Mouse (Mus musculus) embryo, embryonic 9.5 days (tissue): Measurements from ENCODE around the gene Supt4a.

Source experiments
- DNase-seq: peaks from one replicate; pipeline ENCODE4 v3.0.0-alpha.2; 2017; ENCODE audit errors: extremely low spot score

The Supt4a gene

GRCm38 (mm10) chr11:87751491-87751966 is 14.2 kb downstream of the Supt4a start:
- DNase-seq: no peak

DNA sequence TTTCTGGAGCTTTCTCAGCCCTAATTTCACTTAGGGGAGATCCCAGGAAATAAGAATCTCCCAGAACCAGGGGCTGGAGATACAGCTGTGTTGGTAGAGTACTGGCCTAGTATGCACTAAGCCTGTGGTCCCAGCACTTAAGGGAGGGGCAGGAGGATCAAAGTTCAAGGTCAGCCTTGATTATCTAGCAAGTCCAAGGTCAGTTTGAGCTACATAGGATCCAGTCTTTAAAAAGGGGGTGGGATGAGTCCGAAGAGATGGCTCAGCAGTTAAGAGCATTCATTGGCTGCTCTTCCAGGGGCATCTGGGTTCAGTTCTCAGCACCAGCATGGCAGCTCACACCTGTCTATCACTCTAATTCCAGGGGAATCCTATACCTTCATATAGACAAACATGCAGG is 15.0 kb downstream of the Supt4a start:
- no peak for DNase-seq

DNA sequence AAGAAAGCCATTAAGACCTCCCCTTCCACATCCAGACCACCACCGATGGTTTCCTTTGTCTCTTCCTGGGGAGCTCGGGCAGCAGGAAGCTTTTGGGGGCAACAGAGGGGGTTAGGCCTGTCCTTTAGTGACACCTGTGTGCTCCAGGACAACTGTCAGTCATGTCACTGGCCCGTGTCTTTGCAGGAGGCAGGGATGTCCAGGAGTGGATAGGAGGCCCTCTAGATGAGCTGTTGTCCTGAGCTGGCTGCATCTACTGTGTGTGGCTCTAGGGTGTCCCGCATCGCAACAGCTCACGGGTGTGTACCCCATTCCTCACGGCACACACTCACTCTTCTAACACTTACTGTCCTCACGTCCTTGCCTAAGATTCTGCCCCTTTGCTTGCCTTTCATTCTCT is 15.9 kb downstream of the Supt4a start:
- no peak for DNase-seq

DNA sequence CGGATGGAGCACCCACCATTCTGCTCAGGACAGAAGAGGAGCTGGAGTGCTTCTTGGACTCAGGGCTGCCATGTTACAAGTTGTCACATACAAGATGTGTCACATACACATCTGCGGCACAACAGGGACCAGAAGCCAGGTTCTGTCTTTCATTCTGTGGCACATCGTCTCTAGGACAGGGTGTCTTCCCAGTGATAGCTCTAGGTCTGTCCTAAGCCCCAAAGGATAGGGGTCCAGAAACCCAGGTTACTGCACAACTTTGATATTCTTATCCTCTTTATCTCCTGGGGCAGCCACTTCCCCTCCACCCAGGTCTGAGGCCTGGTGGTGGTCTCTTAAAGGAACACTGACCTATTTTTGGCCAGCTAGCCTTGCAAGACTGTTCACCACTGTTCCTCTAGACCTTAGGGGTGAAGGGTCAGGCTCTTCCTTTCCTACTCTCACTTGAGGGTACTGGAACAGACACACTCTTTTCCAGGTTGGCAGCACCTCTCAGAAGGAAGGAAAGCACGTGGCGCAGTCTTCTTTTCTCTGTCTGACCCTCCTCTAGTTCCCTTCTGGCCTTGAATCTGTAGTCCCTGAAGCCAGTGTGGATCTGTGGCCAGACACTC is 16.6 kb downstream of the Supt4a start:
- no peak for DNase-seq

DNA sequence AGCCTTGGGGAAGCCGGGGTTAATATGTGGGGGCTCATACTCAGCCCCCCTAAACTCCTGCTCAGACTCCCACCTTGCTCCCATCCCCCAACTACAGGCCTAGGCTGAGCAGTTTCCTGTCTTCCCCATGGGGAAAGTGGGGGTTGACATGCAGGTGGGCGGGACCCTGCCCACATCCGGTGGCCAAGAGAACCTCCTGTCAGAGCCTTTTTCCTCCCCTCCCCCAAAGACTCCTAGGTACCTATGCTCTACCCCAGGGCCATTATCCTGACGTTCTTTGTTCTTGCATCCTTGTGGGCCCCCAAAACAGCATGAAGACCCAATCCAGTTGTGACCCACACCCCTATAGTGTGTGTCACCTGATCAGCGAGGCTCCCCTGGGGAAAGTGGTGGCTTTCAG is 17.3 kb downstream of the Supt4a start:
- DNase-seq: no peak

DNA sequence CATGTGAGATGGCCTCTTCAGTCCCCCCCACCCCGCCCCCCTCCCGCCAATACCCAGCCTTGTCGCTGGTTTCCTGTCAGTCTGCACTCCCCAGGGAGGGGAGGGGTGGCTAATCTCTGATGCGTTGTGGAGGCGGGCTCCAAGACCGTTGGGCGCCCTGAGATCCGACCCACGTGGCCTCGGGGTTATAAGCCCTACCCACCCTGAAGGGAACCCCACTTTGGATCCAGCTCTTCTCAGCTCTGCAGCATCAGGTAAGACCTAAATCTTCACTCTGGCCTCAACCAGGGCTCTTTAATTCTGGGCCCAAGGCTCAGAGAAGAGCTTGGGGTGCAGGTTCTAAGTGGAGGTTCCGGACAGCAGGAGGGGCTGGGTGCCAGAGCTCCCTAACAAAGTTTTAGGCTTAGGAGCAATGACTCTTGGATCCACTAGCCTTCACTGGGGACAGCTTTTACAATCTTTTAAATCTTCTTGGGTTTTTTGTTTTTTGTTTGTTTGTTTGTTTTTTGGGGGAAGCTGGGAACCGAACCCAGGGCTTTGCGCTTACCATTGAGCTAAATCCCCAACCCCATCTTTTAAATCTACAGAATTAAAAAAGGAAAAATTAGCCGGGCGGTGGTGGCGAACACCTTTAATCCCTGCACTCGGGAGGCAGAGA is 18.1 kb downstream of the Supt4a start:
- no peak for DNase-seq

DNA sequence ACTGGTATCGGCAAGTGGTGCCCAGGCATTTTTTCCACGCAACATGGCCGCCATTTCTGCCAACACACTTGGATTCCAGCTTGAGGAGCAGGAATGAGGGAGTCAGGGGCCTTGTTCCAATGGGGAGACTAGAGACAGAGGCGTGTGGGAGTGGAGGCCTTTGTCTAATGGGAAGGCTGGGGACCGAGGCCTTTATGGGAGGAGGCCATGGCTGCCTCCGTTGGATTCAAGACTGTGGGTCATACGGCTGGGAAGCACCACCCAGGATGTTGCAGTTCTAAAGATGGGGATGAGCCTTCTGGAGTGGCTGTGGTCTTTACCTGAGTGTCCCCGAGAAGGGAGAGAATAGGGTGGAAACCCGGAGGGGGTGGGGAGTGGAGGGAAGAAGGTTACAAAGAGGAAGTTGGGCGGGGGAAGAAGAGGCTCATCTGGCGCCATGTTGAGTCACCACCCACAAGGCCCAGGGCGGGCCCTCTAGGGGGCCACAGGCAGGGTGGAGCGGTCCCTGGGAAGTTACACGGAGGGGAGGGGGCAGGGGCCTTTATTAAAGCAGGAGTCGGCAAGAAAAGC is 19.0 kb downstream of the Supt4a start:
- no peak for DNase-seq

GRCm38 (mm10) chr11:87757001-87757954 is 19.9 kb downstream of the Supt4a start:
- no peak for DNase-seq

DNA sequence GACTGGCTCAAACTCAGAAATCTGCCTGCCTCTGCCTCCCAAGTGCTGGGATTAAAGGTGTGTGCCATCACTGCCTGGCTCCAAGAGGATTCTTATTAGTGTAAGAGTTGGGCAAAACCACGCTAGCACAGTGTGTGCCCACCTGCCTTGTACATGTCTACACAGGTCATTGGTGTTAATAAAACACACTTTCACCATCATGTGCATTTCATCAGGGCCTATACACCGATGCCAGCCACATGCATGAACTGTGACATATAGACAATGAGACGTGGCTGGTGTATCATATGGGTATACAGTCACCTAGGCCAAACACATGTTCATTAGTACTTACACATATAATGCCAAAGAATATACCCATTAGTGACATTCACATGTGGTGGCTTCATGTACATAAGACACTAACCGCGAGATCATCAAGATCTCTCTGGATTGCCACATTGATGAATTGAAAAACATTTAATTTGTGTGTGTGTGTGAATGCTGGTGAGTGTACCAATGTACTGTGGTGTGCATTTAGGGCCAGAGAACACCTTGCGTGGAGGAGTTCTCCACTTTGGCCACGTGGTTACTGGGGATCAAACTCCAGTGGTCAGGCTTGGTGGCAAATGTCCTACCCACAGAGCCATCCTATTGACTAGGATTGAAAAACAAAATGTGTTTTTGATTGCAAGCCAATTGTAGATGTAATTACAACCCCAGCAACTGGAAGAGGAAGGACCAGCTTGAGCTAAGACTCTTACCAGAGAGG is 21.0 kb downstream of the Supt4a start:
- no peak for DNase-seq

DNA sequence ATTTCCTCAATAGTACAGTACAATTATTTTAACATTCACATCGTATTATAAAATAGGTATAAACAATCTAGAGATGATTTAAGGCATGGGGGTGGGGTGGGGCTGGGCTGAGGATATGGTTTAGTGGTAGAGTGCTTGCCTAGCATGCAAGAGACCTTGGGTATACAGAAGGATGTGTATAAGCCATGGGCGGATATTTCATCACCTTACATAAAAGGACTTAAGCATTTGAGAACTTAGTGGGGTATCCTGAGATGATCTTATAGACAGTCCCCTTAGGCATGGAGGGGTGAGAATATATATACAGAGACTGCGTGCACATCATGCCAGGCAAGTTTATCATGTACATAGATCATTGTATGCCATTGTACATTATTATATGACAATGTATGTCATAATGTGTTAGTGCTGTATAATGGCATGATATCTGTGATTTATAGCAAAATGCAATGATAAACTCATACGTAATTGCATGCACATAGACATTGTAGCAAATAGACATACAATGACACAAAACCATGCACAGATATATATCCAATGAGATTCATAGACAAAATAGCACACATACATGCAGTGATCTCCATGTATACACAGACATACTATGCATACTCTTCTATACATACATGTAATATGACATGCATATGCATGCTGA is 21.7 kb downstream of the Supt4a start:
- DNase-seq: no peak

DNA sequence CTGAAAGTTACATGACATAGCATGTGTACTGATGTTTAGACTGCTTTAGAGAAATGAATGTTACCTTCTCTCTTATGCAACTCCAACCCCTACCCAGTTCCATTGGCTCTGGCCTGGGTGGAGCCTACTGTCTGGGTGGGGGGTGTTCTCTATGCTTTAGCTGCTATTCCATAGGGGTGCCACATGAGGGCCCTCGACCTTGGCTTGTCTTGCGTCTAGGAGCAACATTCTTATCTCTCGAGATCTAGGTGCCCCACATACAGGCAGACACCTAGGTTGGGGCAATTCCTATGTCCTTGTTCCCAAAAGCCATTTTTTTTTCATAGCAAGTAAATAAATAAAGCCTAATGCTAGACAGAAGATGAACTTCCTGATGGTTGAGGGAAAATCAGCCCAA is 22.3 kb downstream of the Supt4a start:
- DNase-seq: no peak

DNA sequence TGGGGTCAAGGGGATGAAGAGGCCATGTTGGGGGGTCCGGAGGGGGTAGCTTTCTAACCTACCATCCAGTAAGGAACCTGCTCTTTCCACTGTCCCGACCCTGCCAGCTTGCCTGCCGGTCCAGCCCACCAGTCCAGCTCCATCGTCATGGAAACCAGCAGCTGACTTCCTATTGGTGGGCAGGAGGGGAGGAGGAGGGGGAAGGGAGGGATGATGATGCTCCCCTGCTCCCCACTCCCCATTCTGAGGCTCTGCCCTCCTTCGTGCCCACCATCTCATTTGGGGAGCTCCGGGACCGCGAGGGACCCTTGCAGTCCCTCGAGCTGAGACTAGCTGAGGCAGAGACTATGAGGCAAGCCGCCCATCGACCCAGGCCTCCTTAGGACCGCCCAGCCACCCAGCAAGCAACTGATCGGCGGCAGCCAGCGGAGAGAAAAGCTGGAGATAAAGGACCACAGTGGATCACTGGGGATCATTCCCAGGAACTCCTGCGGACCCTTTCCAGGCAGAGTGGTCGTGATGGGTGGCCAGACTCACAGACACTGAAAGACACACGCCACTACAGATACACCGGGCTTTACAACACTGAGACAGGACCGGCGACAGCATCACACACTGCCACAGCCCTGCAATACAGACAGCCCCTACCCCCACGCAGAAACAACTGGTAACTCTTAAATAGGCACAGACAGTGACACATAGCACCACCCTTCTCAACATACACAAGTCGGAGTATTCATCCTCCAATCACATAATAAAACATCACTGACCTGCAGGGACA is 23.1 kb downstream of the Supt4a start, which contains the start of gene Tspoap1:
Gene Tspoap1, plus strand, starts transcription at position 241 of the 781 bp plus-strand sequence.
- DNase-seq: peak; percentile 35

DNA sequence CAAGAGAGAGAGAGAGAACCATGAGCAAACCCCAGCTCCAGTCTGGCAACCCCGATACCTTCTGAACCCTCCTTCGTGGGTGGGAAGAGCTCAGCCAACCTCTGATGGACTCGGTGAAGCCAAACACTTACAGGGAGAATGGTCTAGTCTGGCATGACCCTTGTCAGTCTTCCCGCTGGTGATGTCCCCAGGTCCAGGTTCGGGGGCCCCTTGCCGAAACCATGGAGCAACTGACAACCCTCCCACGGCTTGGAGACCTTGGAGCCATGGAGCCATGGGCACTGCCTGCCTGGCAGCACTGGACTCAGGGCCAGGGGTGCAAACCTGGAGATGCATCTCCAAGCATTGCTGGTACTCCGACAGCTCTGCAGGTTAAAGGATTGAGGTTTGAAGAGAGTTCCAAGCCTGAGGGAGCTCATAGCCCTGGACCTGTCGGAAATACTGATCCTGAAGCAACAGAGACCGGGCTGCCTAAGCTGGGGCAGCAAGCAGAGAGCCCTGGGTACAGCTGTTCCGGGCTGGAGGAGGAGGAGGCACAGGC is 23.9 kb downstream of the Supt4a start:
- no peak for DNase-seq

GRCm38 (mm10) chr11:87761806-87762701 is 24.7 kb downstream of the Supt4a start:
- no peak for DNase-seq

- DNase-seq: no peak
These were observed 25.5 kb downstream of the Supt4a start for GRCm38 (mm10) chr11:87762702-87763385.

DNA sequence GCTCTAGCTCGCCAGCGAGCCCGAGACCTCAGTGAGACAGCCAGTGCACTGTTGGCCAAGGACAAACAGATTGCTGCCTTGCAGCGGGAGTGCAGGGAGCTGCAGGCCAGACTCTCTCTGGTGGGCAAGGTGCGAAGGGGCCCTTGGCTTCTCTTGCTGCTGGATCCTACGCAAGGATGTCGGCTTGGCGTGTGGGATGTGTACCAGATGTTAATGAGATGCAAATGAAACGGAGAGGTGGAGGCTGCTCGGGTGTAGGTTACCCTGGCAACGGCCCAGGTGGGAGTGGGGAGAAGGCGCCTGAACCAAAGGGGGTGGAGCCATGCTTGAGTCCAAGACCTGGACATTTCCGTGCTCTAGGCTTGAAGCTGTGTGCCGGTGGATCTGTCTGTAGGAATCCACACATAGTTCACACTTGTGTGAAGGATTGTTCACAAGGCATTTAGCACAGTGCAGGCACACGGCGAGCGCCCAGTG is 26.2 kb downstream of the Supt4a start:
- DNase-seq: no peak

DNA sequence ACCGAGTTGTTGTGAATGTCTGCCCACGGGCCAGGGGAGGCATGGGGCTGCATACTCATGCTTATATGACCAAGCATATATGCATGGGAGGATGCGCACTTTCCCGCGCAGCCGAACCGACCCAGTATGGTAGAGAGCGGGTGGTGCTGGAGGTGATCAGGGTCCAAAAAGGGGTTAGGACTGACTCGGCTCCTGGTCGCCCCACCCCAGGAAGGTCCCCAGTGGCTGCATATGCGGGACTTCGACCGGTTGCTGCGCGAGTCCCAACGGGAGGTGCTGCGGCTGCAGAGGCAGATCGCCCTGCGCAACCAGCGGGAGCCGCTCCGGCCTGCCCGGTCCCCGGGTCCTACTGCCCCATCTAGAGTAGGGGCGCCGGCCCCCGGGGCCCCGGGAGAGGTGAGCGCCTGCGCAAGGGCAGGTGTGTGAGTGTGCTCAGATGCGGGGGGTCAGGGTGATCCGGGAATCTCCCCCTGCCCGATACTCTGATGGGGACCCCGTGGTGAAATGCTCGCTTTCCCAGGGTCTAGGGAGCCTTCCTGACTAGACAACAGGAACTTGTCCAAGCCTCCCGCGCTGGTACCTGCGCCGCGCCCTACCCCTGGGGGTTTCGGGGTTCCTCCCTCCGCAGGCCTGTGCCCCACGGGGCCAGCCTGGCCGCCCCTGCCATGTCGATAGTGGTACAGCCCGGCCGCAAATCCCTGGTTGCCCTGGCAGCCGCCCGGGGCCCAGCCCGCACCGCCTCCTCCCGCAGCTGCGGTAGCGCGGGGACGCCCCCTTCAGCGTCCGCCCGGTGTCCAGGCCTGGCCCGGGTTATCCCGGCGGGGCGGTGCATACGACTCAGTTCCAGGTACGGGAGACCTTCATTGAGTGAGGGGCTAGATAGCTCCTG is 26.9 kb downstream of the Supt4a start:
- peak; percentile 56 for DNase-seq
